Mouse (Mus musculus) cerebellum, adult 8-10 months (tissue): ENCODE measurements around the gene Trip4.
A peak's percentile ranks its signal among the peaks of the same experiment; 100 is the strongest.
"Not testable (repeated sequence)": the region's sequence is repeated elsewhere in the genome, so short reads cannot be mapped to it uniquely, and the experiment has no call there.

ENCODE experiments used
- DNase-seq: peaks from one replicate; pipeline ENCODE4 v3.0.0; 2022

Trip4 gene

DNA sequence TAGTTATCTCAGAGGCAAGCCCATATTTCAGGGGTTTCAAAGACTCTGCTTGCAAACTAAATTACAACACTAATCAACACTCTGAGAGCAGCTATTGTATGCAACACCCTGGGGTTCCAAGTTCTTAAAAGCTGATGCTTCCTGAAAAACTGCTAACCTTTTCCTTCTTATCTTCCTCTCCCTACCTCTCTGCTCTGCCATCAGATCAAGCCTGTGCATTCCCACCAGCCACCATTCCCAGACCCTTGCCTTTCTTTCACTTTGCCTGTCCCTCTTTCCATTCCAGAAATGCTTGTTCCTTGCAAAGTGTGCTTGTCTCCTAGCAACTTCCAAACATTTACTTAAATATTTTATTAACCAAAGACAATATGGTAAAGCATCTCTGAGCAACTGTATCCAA, 116.7 kb downstream of the Trip4 start:
- DNase-seq = no peak

DNA sequence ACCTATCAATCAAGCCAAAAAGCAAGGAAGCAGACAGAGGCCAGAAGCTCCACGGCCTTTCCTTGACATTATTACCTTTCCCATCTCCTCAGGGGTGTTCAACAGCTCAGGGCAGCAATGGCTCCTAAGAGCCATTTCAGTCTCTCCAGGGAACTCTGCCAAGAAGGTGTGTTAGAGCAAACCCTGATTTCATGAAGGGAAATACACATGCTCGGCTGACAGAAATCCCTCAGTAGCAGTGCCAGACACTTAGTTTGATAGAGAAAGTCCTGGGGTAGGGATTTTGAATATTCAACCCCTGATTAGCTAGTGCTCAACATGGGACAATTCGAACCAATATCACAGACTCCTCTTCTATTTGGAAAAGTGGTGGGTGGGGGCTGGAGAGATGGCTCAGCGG, 117.5 kb downstream of the Trip4 start:
- no peak for DNase-seq

DNA sequence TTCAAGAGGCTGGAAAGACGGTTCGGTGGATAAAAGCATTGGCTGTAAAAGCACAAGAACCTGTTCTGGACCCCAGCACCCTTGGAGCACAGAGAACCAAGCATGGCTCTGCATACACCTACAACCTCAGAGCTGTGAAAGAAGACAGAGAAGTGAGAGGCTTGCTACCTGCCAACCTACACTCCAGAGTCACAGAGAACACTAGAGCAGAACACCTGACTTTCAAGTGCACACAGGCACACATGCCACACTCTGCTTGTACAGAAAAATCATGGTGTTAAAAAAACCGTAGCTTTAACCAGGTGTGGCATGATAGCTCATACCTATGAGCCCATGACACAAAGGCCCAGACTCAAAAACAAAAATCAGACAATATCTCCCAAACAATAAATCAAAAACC, 118.8 kb downstream of the Trip4 start:
- no peak for DNase-seq

DNA sequence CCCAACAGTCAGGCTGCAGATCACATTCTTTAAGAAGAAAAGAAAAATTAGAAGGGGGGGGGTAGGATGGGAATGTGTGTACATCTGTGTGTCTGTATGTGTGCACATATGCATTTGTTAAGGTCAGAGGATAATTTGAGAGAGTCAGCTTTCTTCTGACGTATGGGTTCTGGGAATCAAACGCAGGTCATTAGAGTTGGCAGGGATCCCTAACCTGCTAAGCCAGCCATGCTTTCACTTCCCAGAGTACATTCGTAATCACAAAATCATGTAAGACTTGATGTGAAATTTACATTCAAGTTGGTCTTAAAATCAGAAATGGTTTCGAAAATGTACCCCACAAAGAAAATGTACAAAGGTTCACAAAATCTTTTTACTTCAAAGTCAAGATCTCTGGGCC, 120.0 kb downstream of the Trip4 start:
- DNase-seq = no peak

DNA sequence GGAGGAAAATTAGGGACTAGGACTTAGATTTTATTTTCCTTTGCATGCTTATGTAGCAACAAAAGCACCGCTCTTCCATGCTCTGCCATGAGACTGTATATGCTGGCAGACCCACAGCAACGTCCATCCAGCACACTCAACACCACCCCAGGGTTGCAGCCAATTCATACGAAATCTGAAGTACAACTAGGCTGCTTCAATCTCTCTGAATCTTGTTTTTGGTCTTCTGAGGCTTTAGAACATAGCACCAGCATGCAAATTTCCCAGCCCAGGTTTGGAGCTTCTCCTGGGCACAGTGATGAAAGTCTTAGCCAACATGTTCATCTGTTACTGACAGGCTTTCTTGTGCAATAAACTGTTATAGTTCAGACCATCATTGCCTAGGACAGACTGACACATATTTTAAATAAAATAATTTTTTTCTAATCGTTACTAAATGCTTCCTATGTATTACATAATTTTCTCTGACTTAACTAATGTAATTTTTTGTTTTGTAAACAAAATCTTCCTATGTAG, 120.7 kb downstream of the Trip4 start:
- no peak for DNase-seq

DNA sequence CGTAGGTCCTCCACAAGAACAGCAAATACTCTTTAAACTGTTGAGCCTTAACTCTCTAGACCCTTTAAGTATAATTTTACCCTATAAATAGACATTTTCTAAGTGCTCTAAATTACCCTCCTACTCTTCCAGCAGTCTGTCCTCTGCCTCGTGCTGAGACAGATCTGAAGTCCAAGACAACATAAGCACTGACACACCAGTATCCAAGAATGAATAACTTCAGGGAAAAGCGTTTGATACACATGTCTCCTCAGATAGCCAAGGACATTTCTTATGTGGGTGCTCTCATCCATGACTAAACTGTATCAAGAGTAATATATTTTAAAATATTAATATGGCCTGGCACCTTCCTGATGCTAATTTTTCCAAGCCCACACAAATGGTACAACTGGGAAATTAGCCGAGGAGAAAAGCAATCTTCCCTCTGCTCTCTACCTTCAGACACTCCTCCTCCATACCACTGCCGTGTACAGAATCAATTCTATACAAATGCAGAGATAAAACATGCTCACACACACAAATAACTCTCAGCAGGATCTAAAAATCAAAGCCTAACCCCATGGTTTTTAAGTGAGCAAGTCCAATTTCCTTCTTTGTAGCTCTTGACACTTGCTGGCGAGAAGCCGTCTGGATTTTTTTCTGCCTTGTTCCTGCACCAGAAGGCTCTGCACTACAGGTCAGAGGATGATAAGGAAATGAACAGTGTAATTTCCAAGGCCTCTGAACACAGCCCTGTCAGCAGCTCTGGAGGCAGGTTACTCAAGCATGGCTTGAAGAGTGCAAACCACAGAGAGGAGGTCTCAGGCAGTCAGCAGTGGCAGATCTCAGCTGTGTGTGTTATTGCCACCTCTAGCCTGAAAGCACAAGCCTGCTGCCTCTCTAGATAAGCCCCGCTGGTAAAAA, 121.5 kb downstream of the Trip4 start:
- DNase-seq = peak; percentile 56

DNA sequence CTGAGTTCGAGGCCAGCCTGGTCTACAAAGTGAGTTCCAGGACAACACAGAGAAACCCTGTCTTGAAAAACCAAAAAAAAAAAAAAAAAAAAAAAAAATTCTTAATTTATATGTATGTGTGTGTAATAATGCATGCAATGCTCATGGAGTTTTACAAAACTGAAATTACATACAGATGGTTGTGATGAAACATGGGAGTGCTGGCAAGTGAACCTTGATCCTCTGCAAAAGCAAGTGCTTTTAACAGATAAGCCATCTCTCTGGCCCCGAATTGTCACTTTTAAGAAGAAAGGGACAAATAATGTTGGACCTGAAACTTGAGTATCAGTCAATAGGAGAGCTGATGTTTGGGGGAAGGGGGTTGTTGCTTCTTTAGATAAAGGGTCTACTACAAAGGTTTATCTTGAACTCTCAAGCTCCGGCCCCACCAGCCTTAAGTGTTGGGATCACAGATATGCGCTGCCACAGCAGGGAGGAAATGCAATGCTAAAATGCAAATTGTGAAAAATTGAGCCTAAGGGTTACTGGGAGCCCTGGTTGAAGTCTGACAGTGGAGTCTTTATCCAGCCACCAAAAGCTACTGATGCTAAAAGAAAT, 122.7 kb downstream of the Trip4 start:
- no peak for DNase-seq

DNA sequence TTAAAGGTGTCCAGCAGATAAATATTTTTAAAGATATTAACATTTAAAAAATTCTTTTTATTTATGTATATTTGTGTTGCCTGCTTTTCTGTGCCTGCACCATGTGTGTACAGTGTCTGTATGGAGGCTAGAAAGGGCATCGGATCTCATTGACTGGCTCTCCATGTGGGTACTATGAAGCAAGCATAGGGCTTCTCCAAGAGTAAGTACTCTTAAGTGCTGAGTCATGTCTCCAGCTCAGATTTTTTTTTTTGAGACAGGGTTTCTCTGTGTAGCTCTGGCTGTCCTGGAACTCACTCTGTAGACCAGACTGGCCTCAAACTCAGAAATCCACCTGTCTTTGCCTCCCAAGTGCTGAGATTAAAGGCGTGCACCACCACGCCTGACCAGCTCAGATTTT, 129.0 kb downstream of the Trip4 start:
- not testable (repeated sequence) for DNase-seq
